8 mouse cellular contexts compared by ENCODE assay signal in the genomic region with DNA sequence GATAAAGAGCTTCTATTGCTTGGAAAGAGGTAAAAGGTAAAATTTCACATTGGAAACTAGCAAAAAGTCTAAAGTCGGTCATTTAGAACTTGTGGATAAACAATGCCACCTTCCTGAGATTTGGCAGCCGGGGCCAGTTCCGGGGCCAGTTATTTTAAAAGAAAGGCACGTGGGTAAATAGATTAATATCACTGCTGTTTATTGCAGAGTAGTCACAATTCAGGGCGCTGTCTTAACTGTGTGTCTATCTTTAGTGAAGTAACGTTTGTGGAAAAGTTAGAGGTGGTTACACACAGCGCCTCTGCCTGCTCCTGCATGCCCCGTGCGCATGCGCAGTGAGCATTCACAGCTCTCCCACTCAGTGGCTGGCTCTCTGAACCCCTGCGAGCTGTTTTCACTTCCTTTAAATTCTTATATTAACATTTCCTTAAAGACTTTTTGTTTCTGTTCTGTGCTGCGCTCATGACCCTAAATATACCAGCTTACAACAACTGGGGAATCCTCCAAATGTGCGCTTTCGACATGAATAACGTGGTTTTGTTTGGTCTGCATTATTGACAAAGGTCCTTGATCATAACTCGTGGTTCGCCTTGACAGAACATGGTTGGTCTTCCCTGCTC. TPM values are rescaled to one million over a fixed set of nuclear protein-coding genes. Genes with fewer than 3 reads are reported as not detected.
DNase-seq lines count a peak whose midpoint lies in the region; ATAC-seq lines count a peak whose summit lies in the region.

No protein-coding gene starts in this region.

- no peak overlapping the region for H3K4me2 ChIP-seq in embryonic facial prominence, embryonic 15.5 days (replicated peaks)
- no peak overlapping the region for H3K4me2 ChIP-seq in kidney, embryonic 16.5 days (replicated peaks; ENCODE audit: low read depth, low read length)
- H3K4me2 ChIP-seq in stomach, embryonic 16.5 days (ENCODE audit: low read depth, low read length), result no peak overlapping the region
- no peak overlapping the region for H3K4me2 ChIP-seq in hindbrain, embryonic 14.5 days (replicated peaks)

- intact Hi-C loops in left cerebral cortex, postnatal 4 days (cut with DNase I), result no loop called here

- peaks cover 43% of the 10 kb centered on the region for H3K4me1 ChIP-seq in embryonic facial prominence, embryonic 15.5 days
- H3K4me1 ChIP-seq in kidney, embryonic 16.5 days (ENCODE audit: insufficient read depth, low read length), result peaks cover 39% of the 10 kb centered on the region
- H3K4me1 ChIP-seq in stomach, embryonic 16.5 days (ENCODE audit: control insufficient read depth, insufficient read depth, low read length), result peaks cover 38% of the 10 kb centered on the region
- H3K4me1 ChIP-seq in hindbrain, embryonic 14.5 days (replicated peaks; ENCODE audit: control insufficient read depth, insufficient read depth, low read length), result peaks cover 5% of the 10 kb centered on the region; the same call in 1 of the 2 replicates

- H3K9me3 ChIP-seq in embryonic facial prominence, embryonic 15.5 days (replicated peaks), result no peaks in the 10 kb centered on the region
- H3K9me3 ChIP-seq in kidney, embryonic 16.5 days (ENCODE audit: low read length), result no peaks in the 10 kb centered on the region
- H3K9me3 ChIP-seq in stomach, embryonic 16.5 days (replicated peaks; ENCODE audit: control insufficient read depth, low read length), result no peaks in the 10 kb centered on the region
- H3K9me3 ChIP-seq in hindbrain, embryonic 14.5 days (ENCODE audit: control insufficient read depth, low read length), result no peaks in the 10 kb centered on the region

- no peak overlapping the region for H3K4me3 ChIP-seq in embryonic facial prominence, embryonic 15.5 days (replicated peaks)
- H3K4me3 ChIP-seq in kidney, embryonic 16.5 days (ENCODE audit: low read length), result no peak overlapping the region
- no peak overlapping the region for H3K4me3 ChIP-seq in stomach, embryonic 16.5 days (replicated peaks; ENCODE audit: low read length)
- no peak overlapping the region for H3K4me3 ChIP-seq in hindbrain, embryonic 14.5 days (replicated peaks; ENCODE audit: low read length)

- 64% methylated on average over 17 of the region's 17 CpGs for WGBS in embryonic facial prominence, embryonic 15.5 days
- WGBS in kidney, embryonic 16.5 days, result 66% methylated on average over 17 of the region's 17 CpGs
- WGBS in stomach, embryonic 16.5 days, result 51% methylated on average over 17 of the region's 17 CpGs
- 80% methylated on average over 17 of the region's 17 CpGs for whole genome bisulfite sequencing in hindbrain, embryonic 14.5 days

- H3K9ac ChIP-seq in embryonic facial prominence, embryonic 15.5 days, result no peak overlapping the region
- no peak overlapping the region for H3K9ac ChIP-seq in kidney, embryonic 16.5 days (replicated peaks; ENCODE audit: low read length)
- H3K9ac ChIP-seq in stomach, embryonic 16.5 days (ENCODE audit: low read length), result no peak overlapping the region
- H3K9ac ChIP-seq in hindbrain, embryonic 14.5 days, result no peak overlapping the region

- ATAC-seq in embryonic facial prominence, embryonic 15.5 days (ENCODE audit: insufficient number of reproducible peaks, low FRiP score, low TSS enrichment, low read depth), result no peak
- no peak for ATAC-seq in kidney, embryonic 16.5 days (ENCODE audit: low FRiP score, low TSS enrichment)
- ATAC-seq in stomach, embryonic 16.5 days (ENCODE audit: insufficient read depth, low FRiP score), result no peak
- ATAC-seq in hindbrain, embryonic 14.5 days (ENCODE audit: low FRiP score), result no peak

- H3K27ac ChIP-seq in embryonic facial prominence, embryonic 15.5 days (replicated peaks), result 0 out of 2 replicates have a peak overlapping the region, but pooled peaks have one; percentile 48
- peak overlapping the region; percentile 41; the same call in 1 of the 2 replicates for H3K27ac ChIP-seq in kidney, embryonic 16.5 days (ENCODE audit: low read length)
- H3K27ac ChIP-seq in stomach, embryonic 16.5 days (ENCODE audit: low read length), result peak overlapping the region; percentile 2
- H3K27ac ChIP-seq in hindbrain, embryonic 14.5 days, result no peak overlapping the region

- H3K27me3 ChIP-seq in embryonic facial prominence, embryonic 15.5 days, result no peaks in the 10 kb centered on the region
- H3K27me3 ChIP-seq in kidney, embryonic 16.5 days (ENCODE audit: insufficient read depth, low read length), result no peaks in the 10 kb centered on the region
- no peaks in the 10 kb centered on the region for H3K27me3 ChIP-seq in stomach, embryonic 16.5 days (ENCODE audit: control insufficient read depth, insufficient read depth, low read length)
- H3K27me3 ChIP-seq in hindbrain, embryonic 14.5 days (ENCODE audit: control insufficient read depth, insufficient read depth, low read length), result no peaks in the 10 kb centered on the region

- H3K36me3 ChIP-seq in embryonic facial prominence, embryonic 15.5 days, result peaks cover 3% of the 10 kb centered on the region; the same call in 1 of the 2 replicates
- H3K36me3 ChIP-seq in kidney, embryonic 16.5 days (ENCODE audit: insufficient read depth, low read length), result no peaks in the 10 kb centered on the region
- no peaks in the 10 kb centered on the region for H3K36me3 ChIP-seq in stomach, embryonic 16.5 days (ENCODE audit: control insufficient read depth, insufficient read depth, low read length)
- no peaks in the 10 kb centered on the region for H3K36me3 ChIP-seq in hindbrain, embryonic 14.5 days (replicated peaks; ENCODE audit: control insufficient read depth, insufficient read depth)

- peak; percentile 39 for DNase-seq in left cerebral cortex, adult 11 months (ENCODE audit: low spot score)
- DNase-seq in left cerebral cortex, postnatal 4 days, result no peak
- peak; percentile 69 to 81 for DNase-seq in lung, postnatal 4 days
- DNase-seq in cerebellum, postnatal 25 days, result no peak
- DNase-seq in hindbrain, embryonic 14.5 days (ENCODE audit: low spot score), result no peak

RNA-seq across cellular contexts. Expression of a gene that starts 29.2 kb away (rescaled TPM):
- total RNA-seq in left cerebral cortex, postnatal 4 days (2021), result 10 to 100 TPM; 40.0 to 43.8 TPM
- 14.1 and 15.5 TPM in 2 replicates for polyA plus RNA-seq in embryonic facial prominence, embryonic 15.5 days (2015; fragmentation: Nextera tagmentation; extraction: Ambion mirVana)
- polyA plus RNA-seq in kidney, embryonic 16.5 days (2015; fragmentation: Nextera tagmentation; extraction: Ambion mirVana), result 15.3 and 20.8 TPM in 2 replicates
- polyA plus RNA-seq in stomach, embryonic 16.5 days (2015; fragmentation: Nextera tagmentation; extraction: Ambion mirVana), result 11.7 and 12.6 TPM in 2 replicates
- 15.6 and 16.8 TPM in 2 replicates for polyA plus RNA-seq in hindbrain, embryonic 14.5 days (2014; fragmentation: Nextera tagmentation; extraction: Ambion mirVana)

Comparison
In these comparisons a context has a peak if more than half of its experiments do, and no peak if none do; other contexts are left out.
1. DNase-seq: peak in left cerebral cortex, adult 11 months (single experiment) and lung, postnatal 4 days (2 of 2); none in left cerebral cortex, postnatal 4 days (single experiment), cerebellum, postnatal 25 days (0 of 2) and hindbrain, embryonic 14.5 days (single experiment).